Mouse (Mus musculus): ENCODE data around the gene Tex37. TPM values are rescaled to one million over a fixed set of nuclear protein-coding genes. Genes with fewer than 3 reads are reported as not detected.

Gene Tex37
- not detected in 2 replicates for polyA plus RNA-seq (2015; fragmentation: Nextera tagmentation; extraction: Ambion mirVana)

- no peaks in the 10 kb centered on the region for H3K9me3 ChIP-seq
- ATAC-seq (ENCODE audit: low FRiP score, low read depth), result no peak
- H3K4me1 ChIP-seq, result peaks cover 10% of the 10 kb centered on the region
- H3K27ac ChIP-seq, result no peak within 1 kb of the TSS
- H3K36me3 ChIP-seq, result no peaks in the 10 kb centered on the region
- no peak within 1 kb of the TSS for H3K4me2 ChIP-seq (replicated peaks)
- WGBS, result 88% methylated on average over 3 of the region's 3 CpGs
- H3K4me3 ChIP-seq, result no peak within 1 kb of the TSS
- no peaks in the 10 kb centered on the region for H3K27me3 ChIP-seq
- H3K9ac ChIP-seq, result no peak within 1 kb of the TSS
Observed at GRCm38 (mm10) chr6:70918827-70919226, at the start of gene Tex37. TSS of gene Tex37 (minus strand) at chr6:70918927.

GRCm38 (mm10) chr6:70968291-70968690, 49.6 kb upstream of the Tex37 start:
- ATAC-seq (ENCODE audit: low FRiP score, low read depth), result no peak
- no peak overlapping the region for H3K27ac ChIP-seq
- peaks cover 19% of the 10 kb centered on the region for H3K4me1 ChIP-seq
- no peaks in the 10 kb centered on the region for H3K9me3 ChIP-seq
- H3K4me3 ChIP-seq, result no peak overlapping the region
- 71% methylated on average over 4 of the region's 4 CpGs for WGBS
- peaks cover 37% of the 10 kb centered on the region for H3K27me3 ChIP-seq
- no peak overlapping the region for H3K9ac ChIP-seq
- no peaks in the 10 kb centered on the region for H3K36me3 ChIP-seq
- H3K4me2 ChIP-seq (replicated peaks), result 0 out of 2 replicates have a peak overlapping the region, but pooled peaks have one; percentile 61

- peaks cover 45% of the 10 kb centered on the region for H3K27me3 ChIP-seq
- WGBS, result 2% methylated on average over 8 of the region's 8 CpGs
- H3K4me2 ChIP-seq (replicated peaks), result peak overlapping the region; percentile 61
- H3K9me3 ChIP-seq, result no peaks in the 10 kb centered on the region
- peak overlapping the region; percentile 39; the same call in 1 of the 2 replicates for H3K9ac ChIP-seq
- ATAC-seq (ENCODE audit: low FRiP score, low read depth), result no peak
- peak overlapping the region; percentile 31 for H3K4me3 ChIP-seq
- peaks cover 17% of the 10 kb centered on the region for H3K4me1 ChIP-seq
- H3K27ac ChIP-seq, result no peak overlapping the region
- H3K36me3 ChIP-seq, result no peaks in the 10 kb centered on the region
Observed at GRCm38 (mm10) chr6:70967422-70967821, 48.7 kb upstream of the Tex37 start.

- peaks cover 54% of the 10 kb centered on the region for H3K27me3 ChIP-seq
- no peaks in the 10 kb centered on the region for H3K36me3 ChIP-seq
- no peak overlapping the region for H3K9ac ChIP-seq
- H3K9me3 ChIP-seq, result no peaks in the 10 kb centered on the region
- peaks cover 17% of the 10 kb centered on the region for H3K4me1 ChIP-seq
- 18% methylated on average over 7 of the region's 7 CpGs for WGBS
- H3K27ac ChIP-seq, result no peak overlapping the region
- no peak overlapping the region for H3K4me2 ChIP-seq (replicated peaks)
- no peak overlapping the region for H3K4me3 ChIP-seq
- ATAC-seq (ENCODE audit: low FRiP score, low read depth), result no peak
Observed at GRCm38 (mm10) chr6:70965694-70966093, 47.0 kb upstream of the Tex37 start.

- Histone ChIP-seq H3K4me3 (no peak overlapping the region), H3K9me3 (no peaks in the 10 kb centered on the region), H3K27me3 (peaks cover 68% of the 10 kb centered on the region), H3K9ac (no peak overlapping the region), H3K4me2 (replicated peaks) (no peak overlapping the region), H3K27ac (no peak overlapping the region), H3K36me3 (no peaks in the 10 kb centered on the region), H3K4me1 (peaks cover 17% of the 10 kb centered on the region)
- WGBS, result 40% methylated on average over 6 of the region's 6 CpGs
- no peak for ATAC-seq (ENCODE audit: low FRiP score, low read depth)
Observed at GRCm38 (mm10) chr6:70964116-70964830, 45.5 kb upstream of the Tex37 start.

GRCm38 (mm10) chr6:70957341-70957940, 38.7 kb upstream of the Tex37 start:
- Histone ChIP-seq H3K27me3 (peaks cover 83% of the 10 kb centered on the region), H3K36me3 (no peaks in the 10 kb centered on the region), H3K9me3 (no peaks in the 10 kb centered on the region), H3K4me1 (peaks cover 12% of the 10 kb centered on the region), H3K9ac (no peak overlapping the region), H3K4me3 (peak overlapping the region; percentile 58), H3K27ac (no peak overlapping the region), H3K4me2 (replicated peaks) (peak overlapping the region; percentile 97)
- no peak for ATAC-seq (ENCODE audit: low FRiP score, low read depth)
- WGBS, result 15% methylated on average over 7 of the region's 7 CpGs

- no peak overlapping the region for H3K27ac ChIP-seq
- peak overlapping the region; percentile 97 for H3K4me2 ChIP-seq (replicated peaks)
- peak overlapping the region; percentile 62 for H3K9ac ChIP-seq
- under 1% methylated on average over 34 of the region's 34 CpGs for WGBS
- no peaks in the 10 kb centered on the region for H3K36me3 ChIP-seq
- no peak for ATAC-seq (ENCODE audit: low FRiP score, low read depth)
- peaks cover 12% of the 10 kb centered on the region for H3K4me1 ChIP-seq
- no peaks in the 10 kb centered on the region for H3K9me3 ChIP-seq
- H3K27me3 ChIP-seq, result peaks cover 85% of the 10 kb centered on the region
- H3K4me3 ChIP-seq, result peak overlapping the region; percentile 58
Observed at GRCm38 (mm10) chr6:70956936-70957335, 38.2 kb upstream of the Tex37 start.

- Histone ChIP-seq H3K4me2 (replicated peaks) (peak within 1 kb of the TSS; percentile 97), H3K27ac (no peak within 1 kb of the TSS), H3K36me3 (no peaks in the 10 kb centered on the region), H3K9me3 (no peaks in the 10 kb centered on the region), H3K27me3 (peaks cover 83% of the 10 kb centered on the region), H3K9ac (peak within 1 kb of the TSS; percentile 62), H3K4me3 (peak within 1 kb of the TSS; percentile 58), H3K4me1 (peaks cover 12% of the 10 kb centered on the region)
- peak; percentile 71; the same call in 1 of the 2 replicates for ATAC-seq (ENCODE audit: low FRiP score, low read depth)
- WGBS, result 1% methylated on average over 67 of the region's 67 CpGs
Observed at GRCm38 (mm10) chr6:70956285-70956912, 37.7 kb upstream of the Tex37 start, which contains the start of gene Foxi3. TSS of gene Foxi3 (plus strand) at chr6:70956531.

- Histone ChIP-seq H3K4me3 (peak overlapping the region; percentile 58), H3K27ac (no peak overlapping the region), H3K27me3 (peaks cover 82% of the 10 kb centered on the region), H3K4me1 (peaks cover 12% of the 10 kb centered on the region), H3K9ac (peak overlapping the region; percentile 62), H3K9me3 (no peaks in the 10 kb centered on the region), H3K36me3 (no peaks in the 10 kb centered on the region), H3K4me2 (replicated peaks) (peak overlapping the region; percentile 97)
- WGBS, result 1% methylated on average over 12 of the region's 12 CpGs
- ATAC-seq (ENCODE audit: low FRiP score, low read depth), result no peak
Observed at GRCm38 (mm10) chr6:70955841-70956240, 37.1 kb upstream of the Tex37 start.

GRCm38 (mm10) chr6:70955291-70955800, 36.6 kb upstream of the Tex37 start:
- no peak overlapping the region for H3K9ac ChIP-seq
- no peak overlapping the region for H3K27ac ChIP-seq
- WGBS, result 3% methylated on average over 14 of the region's 14 CpGs
- H3K36me3 ChIP-seq, result no peaks in the 10 kb centered on the region
- H3K4me2 ChIP-seq (replicated peaks), result no peak overlapping the region
- no peak overlapping the region for H3K4me3 ChIP-seq
- no peak for ATAC-seq (ENCODE audit: low FRiP score, low read depth)
- peaks cover 12% of the 10 kb centered on the region for H3K4me1 ChIP-seq
- H3K9me3 ChIP-seq, result no peaks in the 10 kb centered on the region
- peaks cover 79% of the 10 kb centered on the region for H3K27me3 ChIP-seq

GRCm38 (mm10) chr6:70954040-70954439, 35.3 kb upstream of the Tex37 start:
- H3K9ac ChIP-seq, result no peak overlapping the region
- H3K4me1 ChIP-seq, result peaks cover 12% of the 10 kb centered on the region
- peaks cover 70% of the 10 kb centered on the region for H3K27me3 ChIP-seq
- no peak overlapping the region for H3K4me2 ChIP-seq (replicated peaks)
- no peak for ATAC-seq (ENCODE audit: low FRiP score, low read depth)
- no peaks in the 10 kb centered on the region for H3K36me3 ChIP-seq
- WGBS, result 10% methylated on average over 6 of the region's 6 CpGs
- H3K9me3 ChIP-seq, result no peaks in the 10 kb centered on the region
- H3K4me3 ChIP-seq, result no peak overlapping the region
- no peak overlapping the region for H3K27ac ChIP-seq

- H3K4me2 ChIP-seq (replicated peaks), result no peak overlapping the region
Observed at GRCm38 (mm10) chr6:70953274-70953673, 34.5 kb upstream of the Tex37 start.

More at GRCm38 (mm10) chr6:70953274-70953673, 34.5 kb upstream of the Tex37 start:
- Histone ChIP-seq H3K4me1 (peaks cover 12% of the 10 kb centered on the region), H3K4me3 (no peak overlapping the region), H3K36me3 (no peaks in the 10 kb centered on the region), H3K9me3 (no peaks in the 10 kb centered on the region), H3K27ac (no peak overlapping the region), H3K27me3 (peaks cover 62% of the 10 kb centered on the region), H3K9ac (no peak overlapping the region)
- ATAC-seq (ENCODE audit: low FRiP score, low read depth), result no peak
- 64% methylated on average over 7 of the region's 7 CpGs for WGBS
